Comparison of ENCODE assay signal across 8 mouse cellular contexts in the genomic region with DNA sequence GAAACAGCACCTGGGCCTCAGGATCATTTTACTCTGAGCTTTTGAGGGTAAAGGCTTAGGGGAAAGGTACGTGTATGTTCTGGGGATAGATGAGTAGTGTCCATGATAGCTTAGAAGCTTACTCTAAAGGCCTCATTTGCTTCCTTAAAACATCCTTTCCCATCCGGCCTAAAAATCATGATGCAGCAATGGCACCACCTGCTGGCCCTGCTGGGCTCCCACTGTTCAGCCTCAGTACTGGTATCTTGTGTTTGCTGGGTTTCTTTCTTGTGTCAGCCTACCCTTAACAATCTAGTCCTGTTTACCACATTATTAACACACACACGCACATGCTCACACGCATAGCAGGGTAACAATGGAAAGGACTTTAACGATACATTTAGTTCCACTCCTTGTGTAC. TPM values are rescaled to one million over a fixed set of nuclear protein-coding genes. Genes with fewer than 3 reads are reported as not detected.
DNase-seq lines count a peak whose midpoint lies in the region; ATAC-seq and TF ChIP-seq lines count a peak whose summit lies in the region.

No protein-coding gene starts in this region.

- TF ChIP-seq POLR2A in ES-Bruce4 (IDR thresholded peaks at IDR 0.05; ENCODE audit: insufficient read depth, low read length): no peak
- TF ChIP-seq POLR2A in embryonic fibroblast, embryonic 13.5 days (IDR thresholded peaks at IDR 0.05; ENCODE audit: low read depth, low read length): no peak

- TF ChIP-seq CTCF in ES-Bruce4 (IDR thresholded peaks at IDR 0.05; ENCODE audit: low read depth, low read length): peak; percentile 80
- peak; percentile 79 for TF ChIP-seq CTCF in embryonic fibroblast, embryonic 13.5 days (IDR thresholded peaks at IDR 0.05; ENCODE audit: borderline replicate concordance, insufficient read depth, low read length)
- peak; percentile 96 for TF ChIP-seq CTCF in layer of hippocampus, adult 2 months (conservative IDR thresholded peaks at IDR 0.05)

- H3K4me3 ChIP-seq in ES-Bruce4 (ENCODE audit: low read depth, low read length): no peak overlapping the region
- no peak overlapping the region for H3K4me3 ChIP-seq in embryonic fibroblast, embryonic 13.5 days (ENCODE audit: insufficient read depth, low read length)
- H3K4me3 ChIP-seq in layer of hippocampus, adult 2 months: no peak overlapping the region
- no peak overlapping the region for H3K4me3 ChIP-seq in lung, embryonic 16.5 days (ENCODE audit: low read length)

- peak; percentile 79 for DNase-seq in adrenal gland, postnatal 14 days
- DNase-seq in heart, postnatal 4 days: peak; percentile 77
- DNase-seq in layer of hippocampus, adult 2 months (ENCODE audit: low spot score in 2 of 2): peak; percentile 69 to 83
- peak; percentile 22 for DNase-seq in retina, adult 2 months (ENCODE audit: low read depth, low spot score)
- no peak for DNase-seq in c-Kit-positive CD71-positive TER-119-positive erythroid progenitor cells, embryonic 14.5 days (ENCODE audit: low spot score)

- TF ChIP-seq EP300 in ES-Bruce4 (IDR thresholded peaks at IDR 0.05; ENCODE audit: insufficient read depth, low read depth, low read length): no peak

- H3K27me3 ChIP-seq in ES-Bruce4 (ENCODE audit: control insufficient read depth, insufficient read depth, low read length, poor library complexity, severe bottlenecking): no peaks in the 10 kb centered on the region
- no peaks in the 10 kb centered on the region for H3K27me3 ChIP-seq in lung, embryonic 16.5 days (ENCODE audit: control insufficient read depth, insufficient read depth, low read depth, low read length)

- ATAC-seq in lung, embryonic 16.5 days (ENCODE audit: low read depth): peak; percentile 78

- no peak overlapping the region for H3K9ac ChIP-seq in ES-Bruce4 (ENCODE audit: low read depth, poor library complexity, severe bottlenecking)
- H3K9ac ChIP-seq in lung, embryonic 16.5 days (ENCODE audit: low read length): 0 out of 2 replicates have a peak overlapping the region, but pooled peaks have one; percentile 8

- WGBS in lung, embryonic 16.5 days: 29% methylated on average over 5 of the region's 5 CpGs

- H3K27ac ChIP-seq in ES-Bruce4 (ENCODE audit: insufficient read depth, low read length): no peak overlapping the region
- H3K27ac ChIP-seq in embryonic fibroblast, embryonic 13.5 days (ENCODE audit: insufficient read depth, low read length): no peak overlapping the region
- no peak overlapping the region for H3K27ac ChIP-seq in layer of hippocampus, adult 2 months
- H3K27ac ChIP-seq in lung, embryonic 16.5 days (ENCODE audit: low read length): peak overlapping the region; percentile 67

- no peak overlapping the region for H3K4me2 ChIP-seq in lung, embryonic 16.5 days (ENCODE audit: low read depth, low read length)

- no peaks in the 10 kb centered on the region for H3K4me1 ChIP-seq in ES-Bruce4 (ENCODE audit: control insufficient read depth, insufficient read depth, low read length)
- H3K4me1 ChIP-seq in embryonic fibroblast, embryonic 13.5 days (ENCODE audit: control insufficient read depth, insufficient read depth, low read length): no peaks in the 10 kb centered on the region
- peaks cover 2% of the 10 kb centered on the region; the same call in 1 of the 2 replicates for H3K4me1 ChIP-seq in lung, embryonic 16.5 days (replicated peaks; ENCODE audit: control insufficient read depth, insufficient read depth, low read length)

- H3K9me3 ChIP-seq in ES-Bruce4 (replicated peaks; ENCODE audit: control insufficient read depth, insufficient read depth, low read length, poor library complexity, severe bottlenecking): no peaks in the 10 kb centered on the region
- no peaks in the 10 kb centered on the region for H3K9me3 ChIP-seq in lung, embryonic 16.5 days (ENCODE audit: control insufficient read depth, low read length)

- H3K36me3 ChIP-seq in ES-Bruce4 (ENCODE audit: control insufficient read depth, insufficient read depth, low read length, poor library complexity, severe bottlenecking): no peaks in the 10 kb centered on the region
- no peaks in the 10 kb centered on the region; the same call in 1 of the 2 replicates for H3K36me3 ChIP-seq in lung, embryonic 16.5 days (ENCODE audit: control insufficient read depth, insufficient read depth, low read length)

RNA-seq across cellular contexts. Expression of gene Cd34, which starts 23.6 kb away (rescaled TPM):
- polyA plus RNA-seq in ES-Bruce4 (2011; ENCODE audit: insufficient read depth, insufficient read length, low read depth, missing spikeins): 0.52 and 0.70 TPM in 2 replicates
- 79.3 and 95.3 TPM in 2 replicates for total RNA-seq in adrenal gland, postnatal 14 days (2021)
- 7.1 and 7.8 TPM in 2 replicates for polyA plus RNA-seq in embryonic fibroblast, embryonic 13.5 days (2011; ENCODE audit: insufficient read length, low read depth, missing spikeins)
- total RNA-seq in heart, postnatal 4 days (2021): 100 to 1,000 TPM; 225 to 235 TPM
- 10 to 100 TPM; 25.5 to 26.5 TPM for total RNA-seq in layer of hippocampus, adult 2 months (2021)
- polyA plus RNA-seq in lung, embryonic 16.5 days (2015; fragmentation: Nextera tagmentation; extraction: Ambion mirVana): 205 and 212 TPM in 2 replicates
